ENCODE assay signal across 8 mouse cellular contexts in genomic region chr8:77492356-77493058, GRCm38 (mm10). TPM values are rescaled to one million over a fixed set of nuclear protein-coding genes. Genes with fewer than 3 reads are reported as not detected.
DNase-seq lines count a peak whose midpoint lies in the region; ATAC-seq lines count a peak whose summit lies in the region.

No protein-coding gene starts in this region.

- no peaks in the 10 kb centered on the region for H3K27me3 ChIP-seq in kidney, embryonic 15.5 days
- H3K27me3 ChIP-seq in midbrain, embryonic 11.5 days (ENCODE audit: control insufficient read depth, insufficient read depth, low read length): no peaks in the 10 kb centered on the region

- H3K4me3 ChIP-seq in kidney, embryonic 15.5 days (replicated peaks): no peak overlapping the region
- no peak overlapping the region for H3K4me3 ChIP-seq in midbrain, embryonic 11.5 days (ENCODE audit: low read depth, low read length)

- 69% methylated on average over 5 of the region's 5 CpGs for WGBS in kidney, embryonic 15.5 days
- WGBS in midbrain, embryonic 11.5 days: 87% methylated on average over 5 of the region's 5 CpGs

- H3K4me1 ChIP-seq in kidney, embryonic 15.5 days: peaks cover 58% of the 10 kb centered on the region
- no peaks in the 10 kb centered on the region for H3K4me1 ChIP-seq in midbrain, embryonic 11.5 days (ENCODE audit: control insufficient read depth, insufficient read depth, low read length)

- DNase-seq in kidney, adult 8-10 months: peak; percentile 47 to 59
- no peak for DNase-seq in kidney, adult 18-20 months
- DNase-seq in frontal cortex, adult 2 months (ENCODE audit: extremely low spot score in 1 of 2, low spot score in 1 of 2): peak; percentile 68 to 85
- DNase-seq in lung, postnatal 25 days (ENCODE audit: low spot score): peak; percentile 78
- DNase-seq in midbrain, embryonic 11.5 days (ENCODE audit: low spot score, missing footprints): no peak
- no peak for DNase-seq in adrenal gland, postnatal 4 days (ENCODE audit: low spot score in 2 of 2)
- DNase-seq in adipocyte (ENCODE audit: low spot score): no peak

- H3K9ac ChIP-seq in kidney, embryonic 15.5 days: no peak overlapping the region
- H3K9ac ChIP-seq in midbrain, embryonic 11.5 days (ENCODE audit: low read length): no peak overlapping the region

- H3K27ac ChIP-seq in kidney, embryonic 15.5 days: peak overlapping the region; percentile 60
- H3K27ac ChIP-seq in midbrain, embryonic 11.5 days (ENCODE audit: low read depth, low read length): no peak overlapping the region

- no peak for ATAC-seq in kidney, embryonic 15.5 days (replicated peaks; ENCODE audit: low FRiP score)
- ATAC-seq in midbrain, embryonic 11.5 days (ENCODE audit: low FRiP score): no peak

- H3K36me3 ChIP-seq in kidney, embryonic 15.5 days: no peaks in the 10 kb centered on the region
- no peaks in the 10 kb centered on the region for H3K36me3 ChIP-seq in midbrain, embryonic 11.5 days (ENCODE audit: control insufficient read depth, insufficient read depth, low read length)

- H3K4me2 ChIP-seq in kidney, embryonic 15.5 days: no peak overlapping the region
- H3K4me2 ChIP-seq in midbrain, embryonic 11.5 days: no peak overlapping the region

- no peaks in the 10 kb centered on the region for H3K9me3 ChIP-seq in kidney, embryonic 15.5 days (replicated peaks)
- H3K9me3 ChIP-seq in midbrain, embryonic 11.5 days (ENCODE audit: control insufficient read depth, low read length): no peaks in the 10 kb centered on the region

RNA-seq across cellular contexts. Expression of gene Arhgap10, which starts 25.2 kb away (rescaled TPM):
- 17.4 and 19.2 TPM in 2 replicates for polyA plus RNA-seq in frontal cortex, adult 2 months (2012; rRNA removed)
- 31.1 and 34.1 TPM in 2 replicates for polyA plus RNA-seq in kidney, embryonic 15.5 days (2015; fragmentation: Nextera tagmentation; extraction: Ambion mirVana)
- polyA plus RNA-seq in midbrain, embryonic 11.5 days (2014; fragmentation: Nextera tagmentation; extraction: Ambion mirVana): 11.5 and 12.1 TPM in 2 replicates
- total RNA-seq in adrenal gland, postnatal 4 days (2021): 10 to 100 TPM; 43.6 to 48.4 TPM

RNA-seq across cellular contexts. Expression of gene Prmt9, which starts 56.7 kb away (rescaled TPM):
- polyA plus RNA-seq in frontal cortex, adult 2 months (2012; rRNA removed): 19.3 and 19.9 TPM in 2 replicates
- polyA plus RNA-seq in kidney, embryonic 15.5 days (2015; fragmentation: Nextera tagmentation; extraction: Ambion mirVana): 19.6 and 21.1 TPM in 2 replicates
- polyA plus RNA-seq in midbrain, embryonic 11.5 days (2014; fragmentation: Nextera tagmentation; extraction: Ambion mirVana): 22.7 and 24.0 TPM in 2 replicates
- 10 to 100 TPM; 24.4 to 25.3 TPM for total RNA-seq in adrenal gland, postnatal 4 days (2021)

Comparison
In these comparisons a context has a peak if more than half of its experiments do, and no peak if none do; other contexts are left out.
1. DNase-seq: peak in kidney, adult 8-10 months (2 of 2), frontal cortex, adult 2 months (2 of 2) and lung, postnatal 25 days (single experiment); none in kidney, adult 18-20 months (single experiment), midbrain, embryonic 11.5 days (single experiment), adrenal gland, postnatal 4 days (0 of 2) and adipocyte (single experiment).